Mouse (Mus musculus) neural tube, embryonic 13.5 days (tissue): Measurements from ENCODE around the gene Haghl. TPM values are rescaled to one million over a fixed set of nuclear protein-coding genes. Genes with fewer than 3 reads are reported as not detected.
"Not testable (repeated sequence)": the region's sequence is repeated elsewhere in the genome, so short reads cannot be mapped to it uniquely, and the experiment has no call there.

ENCODE experiments used
- ATAC-seq: fragments of 200-750 bp; cut with Nextera tagmentation; 2 replicates; pipeline ENCODE4 v1.8.0; 2017; ENCODE audit warnings: low read depth, mild to moderate bottlenecking, moderate TSS enrichment, moderate library complexity
- H3K27ac ChIP-seq: fragments of 300-500 bp; sonication (generic); replicated peaks from 2 replicates; pipeline ENCODE4 v1.5.1; 2015; ENCODE audit warnings: moderate library complexity, mild to moderate bottlenecking, inconsistent platforms
- H3K27me3 ChIP-seq: fragments of 300-500 bp; sonication (generic); 2 replicates; pipeline ENCODE4 v1.6.1; 2015; ENCODE audit warnings: mild to moderate bottlenecking, inconsistent platforms
- H3K36me3 ChIP-seq: fragments of 300-500 bp; sonication (generic); 2 replicates; pipeline ENCODE4 v1.6.1; 2015; ENCODE audit warnings: mild to moderate bottlenecking, inconsistent platforms
- H3K4me1 ChIP-seq: fragments of 300-500 bp; sonication (generic); replicated peaks from 2 replicates; pipeline ENCODE4 v1.6.1; 2015; ENCODE audit warnings: inconsistent platforms
- H3K4me2 ChIP-seq: fragments of 300-500 bp; sonication (generic); 2 replicates; pipeline ENCODE4 v1.6.1; 2015; ENCODE audit warnings: inconsistent platforms, mild to moderate bottlenecking, moderate library complexity
- H3K4me3 ChIP-seq: fragments of 300-500 bp; sonication (generic); 2 replicates; pipeline ENCODE4 v1.5.1; 2015; ENCODE audit warnings: mild to moderate bottlenecking, inconsistent platforms
- H3K9ac ChIP-seq: fragments of 300-500 bp; sonication (generic); 2 replicates; pipeline ENCODE4 v1.6.1; 2015; ENCODE audit warnings: moderate library complexity, mild to moderate bottlenecking, inconsistent platforms
- H3K9me3 ChIP-seq: fragments of 300-500 bp; sonication (generic); 2 replicates; pipeline ENCODE4 v1.6.1; 2016; ENCODE audit warnings: inconsistent platforms
- WGBS: fragments of 180-500 bp; shearing (Covaris S2); methylation state at CpG from one replicate; pipeline ENCODE4 v1.1.7; 2015; 5-methylcytosine and 5-hydroxymethylcytosine counted together
- microRNA-seq: library from miRNA; unstranded; fragments of <30 nt; microRNA quantifications from one replicate; pipeline ENCODE4, GENCODE M21; 2016
- polyA plus RNA-seq: library from polyadenylated mRNA; unstranded; fragments of >200 nt; fragmentation: Nextera tagmentation; extraction: Ambion mirVana; gene quantifications from 2 replicates; pipeline ENCODE4 v1.2.1, GENCODE M21; 2015

Haghl gene
- polyA plus RNA-seq, 1 experiment from 2014 or later, result 107 TPM

DNA sequence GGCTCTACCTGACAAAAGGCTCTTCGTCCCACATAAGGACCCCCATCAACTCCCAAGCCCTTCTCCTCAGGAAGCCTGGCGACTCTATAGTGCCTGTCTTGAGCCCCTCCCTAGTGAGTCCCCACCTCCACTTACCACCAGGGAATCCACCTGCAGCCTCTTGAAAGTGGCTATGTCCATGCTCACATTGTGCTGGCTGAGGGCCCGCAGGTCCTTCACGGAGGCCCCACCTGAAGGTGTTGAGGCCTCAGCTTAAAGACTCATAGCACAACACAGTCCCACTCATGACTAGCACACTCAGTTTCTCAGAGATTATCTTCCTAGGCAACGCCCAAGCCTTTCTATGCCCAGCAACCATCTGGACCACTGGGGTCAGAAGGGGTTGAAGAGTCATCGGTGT is 36.2 kb downstream of the Haghl start:
- H3K9ac ChIP-seq, result no peak overlapping the region
- ATAC-seq, result no peak
- H3K27me3 ChIP-seq, result no peaks in the 10 kb centered on the region; the same call in 1 of the 2 replicates
- no peak overlapping the region for H3K27ac ChIP-seq
- no peaks in the 10 kb centered on the region for H3K9me3 ChIP-seq
- H3K36me3 ChIP-seq, result no peaks in the 10 kb centered on the region
- H3K4me2 ChIP-seq, result no peak overlapping the region
- WGBS, result 89% methylated on average over 6 of the region's 6 CpGs
- H3K4me3 ChIP-seq, result no peak overlapping the region
- peaks cover 8% of the 10 kb centered on the region for H3K4me1 ChIP-seq

- ATAC-seq, result no peak
- H3K4me3 ChIP-seq, result no peak overlapping the region
- H3K9me3 ChIP-seq, result no peaks in the 10 kb centered on the region
- no peaks in the 10 kb centered on the region for H3K36me3 ChIP-seq
- no peaks in the 10 kb centered on the region; the same call in 1 of the 2 replicates for H3K27me3 ChIP-seq
- peaks cover 8% of the 10 kb centered on the region for H3K4me1 ChIP-seq
- H3K9ac ChIP-seq, result no peak overlapping the region
- H3K27ac ChIP-seq, result no peak overlapping the region
- H3K4me2 ChIP-seq, result no peak overlapping the region
- 91% methylated on average over 4 of the region's 4 CpGs for WGBS
These were observed 37.2 kb downstream of the Haghl start for GRCm38 (mm10) chr17:25748238-25748637.

- no peak for ATAC-seq
These were observed 41.2 kb downstream of the Haghl start for GRCm38 (mm10) chr17:25744311-25744710.

GRCm38 (mm10) chr17:25743831-25744230 is 41.6 kb downstream of the Haghl start:
- WGBS, result 95% methylated on average over 9 of the region's 9 CpGs
- no peaks in the 10 kb centered on the region; the same call in 1 of the 2 replicates for H3K27me3 ChIP-seq
- no peaks in the 10 kb centered on the region for H3K4me1 ChIP-seq
- H3K27ac ChIP-seq, result no peak overlapping the region
- no peak overlapping the region for H3K4me2 ChIP-seq
- ATAC-seq, result no peak
- H3K4me3 ChIP-seq, result no peak overlapping the region
- H3K9me3 ChIP-seq, result no peaks in the 10 kb centered on the region
- no peak overlapping the region for H3K9ac ChIP-seq
- no peaks in the 10 kb centered on the region for H3K36me3 ChIP-seq

More at GRCm38 (mm10) chr17:25744311-25744710, 41.2 kb downstream of the Haghl start:
- no peaks in the 10 kb centered on the region for H3K4me1 ChIP-seq
- H3K4me3 ChIP-seq, result no peak overlapping the region
- H3K27me3 ChIP-seq, result no peaks in the 10 kb centered on the region; the same call in 1 of the 2 replicates
- H3K27ac ChIP-seq, result no peak overlapping the region
- no peaks in the 10 kb centered on the region for H3K9me3 ChIP-seq
- H3K9ac ChIP-seq, result no peak overlapping the region
- H3K36me3 ChIP-seq, result no peaks in the 10 kb centered on the region
- 85% methylated on average over 10 of the region's 10 CpGs for WGBS
- no peak overlapping the region for H3K4me2 ChIP-seq

DNA sequence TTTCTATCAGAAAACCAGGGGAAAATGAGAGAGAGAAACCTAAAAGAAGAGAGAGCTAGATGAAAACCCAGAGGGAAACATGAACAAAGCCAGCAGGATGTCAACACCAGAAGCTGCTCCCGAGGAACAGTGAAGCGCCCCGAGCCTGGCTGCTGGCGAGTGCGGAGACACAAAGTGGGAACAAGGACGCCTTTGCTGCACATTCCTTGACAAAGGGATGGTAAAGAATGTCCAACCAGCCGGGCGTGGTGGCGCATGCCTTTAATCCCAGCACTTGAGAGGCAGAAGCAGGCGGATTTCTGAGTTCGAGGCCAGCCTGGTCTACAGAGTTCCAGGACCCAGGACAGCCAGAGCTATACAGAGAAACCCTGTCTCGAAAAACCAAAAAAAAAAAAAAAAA is 44.0 kb downstream of the Haghl start:
- not testable (repeated sequence) for H3K9ac ChIP-seq, H3K4me1 ChIP-seq, H3K36me3 ChIP-seq, H3K4me3 ChIP-seq, H3K27me3 ChIP-seq, H3K4me2 ChIP-seq, H3K27ac ChIP-seq, ATAC-seq, H3K9me3 ChIP-seq
- 74% methylated on average over 12 of the region's 12 CpGs for WGBS

DNA sequence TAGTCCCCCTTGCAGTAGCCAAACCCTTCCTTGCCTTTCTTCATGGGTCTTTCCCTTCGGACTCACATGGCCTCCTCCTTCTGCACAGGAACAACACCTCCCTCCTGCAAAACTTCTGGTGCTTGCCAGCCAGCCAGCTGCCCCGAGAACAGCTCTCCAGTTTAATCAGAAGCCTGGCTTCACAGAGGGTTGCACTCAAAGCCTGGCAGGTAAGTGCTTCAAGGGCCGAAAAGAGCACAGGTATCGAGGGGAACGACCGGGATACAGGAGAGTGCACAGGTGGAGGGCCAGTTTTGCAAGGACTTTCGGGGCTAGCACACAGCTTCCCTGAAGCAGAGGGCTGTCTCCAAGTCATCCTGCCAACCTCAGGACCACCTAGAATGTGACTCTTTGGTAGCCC is 46.6 kb downstream of the Haghl start:
- 88% methylated on average over 7 of the region's 7 CpGs for WGBS
- Histone ChIP-seq H3K4me3 (no peak overlapping the region), H3K9me3 (no peaks in the 10 kb centered on the region), H3K27ac (no peak overlapping the region), H3K4me2 (no peak overlapping the region), H3K27me3 (no peaks in the 10 kb centered on the region), H3K9ac (no peak overlapping the region), H3K4me1 (no peaks in the 10 kb centered on the region), H3K36me3 (no peaks in the 10 kb centered on the region)
- no peak for ATAC-seq

- Histone ChIP-seq H3K4me1 (0 out of 2 replicates have a peak, but pooled peaks cover 3% of the 10 kb centered on the region), H3K4me3 (no peak within 1 kb of the TSS), H3K27ac (no peak within 1 kb of the TSS), H3K36me3 (peaks cover 5% of the 10 kb centered on the region), H3K4me2 (no peak within 1 kb of the TSS), H3K9me3 (no peaks in the 10 kb centered on the region), H3K9ac (no peak within 1 kb of the TSS), H3K27me3 (no peaks in the 10 kb centered on the region)
- ATAC-seq, result no peak
- 84% methylated on average over 3 of the region's 3 CpGs for WGBS
These were observed 49.7 kb downstream of the Haghl start, which contains the start of gene Mslnl for GRCm38 (mm10) chr17:25735745-25736144. Gene Mslnl, plus strand, starts transcription at chr17:25736042.

DNA sequence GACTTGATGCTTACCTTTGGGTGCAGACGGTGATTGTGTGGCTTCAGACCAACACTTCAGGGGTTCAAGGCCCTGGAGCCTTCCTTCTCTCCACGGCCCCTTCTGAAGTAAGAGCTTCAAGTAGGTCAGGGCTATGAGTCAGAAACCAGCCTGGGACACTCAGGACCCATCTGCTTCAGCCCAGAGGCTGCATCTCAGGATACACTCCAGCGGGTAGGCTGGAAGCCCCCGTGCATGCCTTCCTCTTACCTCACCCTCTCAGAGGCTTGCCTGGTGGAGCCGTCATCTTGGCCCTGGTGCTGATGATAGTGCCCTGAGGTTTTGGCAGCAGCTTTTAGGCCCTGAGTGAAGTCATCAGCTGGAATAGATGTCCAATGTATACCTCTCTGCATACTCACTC is 50.2 kb downstream of the Haghl start:
- Histone ChIP-seq H3K9me3 (no peaks in the 10 kb centered on the region), H3K9ac (no peak overlapping the region), H3K4me3 (no peak overlapping the region), H3K27ac (no peak overlapping the region), H3K36me3 (peaks cover 10% of the 10 kb centered on the region), H3K4me2 (no peak overlapping the region), H3K27me3 (no peaks in the 10 kb centered on the region), H3K4me1 (0 out of 2 replicates have a peak, but pooled peaks cover 3% of the 10 kb centered on the region)
- WGBS, result 86% methylated on average over 5 of the region's 5 CpGs
- ATAC-seq, result no peak

GRCm38 (mm10) chr17:25732082-25732481 is 53.4 kb downstream of the Haghl start:
- H3K27me3 ChIP-seq, result no peaks in the 10 kb centered on the region
- no peak overlapping the region for H3K9ac ChIP-seq
- no peaks in the 10 kb centered on the region for H3K9me3 ChIP-seq
- no peak for ATAC-seq
- no peak overlapping the region for H3K4me2 ChIP-seq
- no peak overlapping the region for H3K4me3 ChIP-seq
- H3K4me1 ChIP-seq, result peaks cover 14% of the 10 kb centered on the region
- WGBS, result 14% methylated on average over 2 of the region's 2 CpGs
- peaks cover 12% of the 10 kb centered on the region for H3K36me3 ChIP-seq
- no peak overlapping the region for H3K27ac ChIP-seq

Small RNA genes lying within 50 kb of the gene (microRNA-seq; reads per million reads assigned to microRNA genes)
- gene Gm25083 (not detected), gene Mir3082 (0.44 reads per million), gene Mir6966 (not detected)

Other genes with a start within 250 kb of the Haghl start
- gene Sox8, start 215.0 kb downstream of the Haghl start, polyA plus RNA-seq, result 10.8 and 11.6 TPM in 2 replicates
- 24.9 and 26.2 TPM in 2 replicates for gene Lmf1, start 206.6 kb downstream of the Haghl start, polyA plus RNA-seq
- 2.1 and 2.8 TPM in 2 replicates for gene Gng13, start 68.5 kb downstream of the Haghl start, polyA plus RNA-seq
- 7.3 and 9.1 TPM in 2 replicates for gene Chtf18, start 58.3 kb downstream of the Haghl start, polyA plus RNA-seq
- gene Rpusd1, start 58.0 kb downstream of the Haghl start, polyA plus RNA-seq, result 20.4 and 24.4 TPM in 2 replicates
- gene Mslnl, start 49.6 kb downstream of the Haghl start, polyA plus RNA-seq, result not detected in 2 replicates
- 0.29 and 0.54 TPM in 2 replicates for gene Msln, start 31.3 kb downstream of the Haghl start, polyA plus RNA-seq
- 26.4 and 26.6 TPM in 2 replicates for gene Narfl, start 11.9 kb downstream of the Haghl start, polyA plus RNA-seq
- gene Ccdc78, start 907 bp upstream of the Haghl start, polyA plus RNA-seq, result 0.33 and 0.39 TPM in 2 replicates
- 70.5 and 73.6 TPM in 2 replicates for gene Fam173a, start 7.2 kb upstream of the Haghl start, polyA plus RNA-seq
- 0.66 and 1.9 TPM in 2 replicates for gene AC134908.4, start 10.0 kb upstream of the Haghl start, polyA plus RNA-seq
- gene Metrn, start 11.5 kb upstream of the Haghl start, polyA plus RNA-seq, result 46.7 and 58.7 TPM in 2 replicates
- gene Fbxl16, start 23.4 kb upstream of the Haghl start, polyA plus RNA-seq, result 27.7 and 31.8 TPM in 2 replicates
- 27.0 and 28.3 TPM in 2 replicates for gene Wdr24, start 38.0 kb upstream of the Haghl start, polyA plus RNA-seq
- gene Jmjd8, start 43.2 kb upstream of the Haghl start, polyA plus RNA-seq, result 55.2 and 60.6 TPM in 2 replicates
- 284 and 316 TPM in 2 replicates for gene Stub1, start 47.7 kb upstream of the Haghl start, polyA plus RNA-seq
- gene Rhbdl1, start 51.6 kb upstream of the Haghl start, polyA plus RNA-seq, result 18.9 and 21.1 TPM in 2 replicates
- 6.9 and 7.5 TPM in 2 replicates for gene Gm20683, start 56.1 kb upstream of the Haghl start, polyA plus RNA-seq
- gene Rhot2, start 59.2 kb upstream of the Haghl start, polyA plus RNA-seq, result 15.4 and 18.3 TPM in 2 replicates
- gene Wdr90, start 75.8 kb upstream of the Haghl start, polyA plus RNA-seq, result 14.1 and 15.6 TPM in 2 replicates
- gene Mcrip2, start 83.1 kb upstream of the Haghl start, polyA plus RNA-seq, result 10.8 and 14.2 TPM in 2 replicates
- gene Mettl26, start 89.4 kb upstream of the Haghl start, polyA plus RNA-seq, result 56.8 and 65.5 TPM in 2 replicates
- 0.53 and 0.79 TPM in 2 replicates for gene Wfikkn1, start 95.2 kb upstream of the Haghl start, polyA plus RNA-seq
- 50.7 and 51.5 TPM in 2 replicates for gene Rab40c, start 134.1 kb upstream of the Haghl start, polyA plus RNA-seq
- gene Pigq, start 159.3 kb upstream of the Haghl start, polyA plus RNA-seq, result 56.1 and 62.3 TPM in 2 replicates
- not detected in 2 replicates for gene Nhlrc4, start 159.3 kb upstream of the Haghl start, polyA plus RNA-seq
- 0.22 and 0.34 TPM in 2 replicates for gene A930017K11Rik, start 166.9 kb upstream of the Haghl start, polyA plus RNA-seq
- gene Capn15, start 200.1 kb upstream of the Haghl start, polyA plus RNA-seq, result 16.7 and 20.5 TPM in 2 replicates